Mouse (Mus musculus): ENCODE data around the gene Cmss1.

GRCm38 (mm10) chr16:57392461-57392860, 214.2 kb downstream of the Cmss1 start:
- TF ChIP-seq CTCF (IDR thresholded peaks at IDR 0.05; ENCODE audit: control insufficient read depth, insufficient read depth, low read length) = no peak
- no peak for TF ChIP-seq POLR2A (IDR thresholded peaks at IDR 0.05; ENCODE audit: borderline replicate concordance, control insufficient read depth, low read depth, low read length)

Data from bone marrow, adult 2 months (tissue).